Mouse (Mus musculus) midbrain, embryonic 11.5 days (tissue): Measurements from ENCODE around the gene Hivep2. TPM values are rescaled to one million over a fixed set of nuclear protein-coding genes. Genes with fewer than 3 reads are reported as not detected.

Source experiments
- ATAC-seq: fragments of 200-750 bp; cut with Nextera tagmentation; 2 replicates; pipeline ENCODE4 v1.8.0; 2017; ENCODE audit warnings: moderate TSS enrichment, moderate library complexity; ENCODE audit not compliant: low FRiP score
- DNase-seq: peaks from one replicate; pipeline ENCODE4 v3.0.0; 2015; ENCODE audit warnings: low spot score; ENCODE audit errors: missing footprints
- H3K27ac ChIP-seq: fragments of 300-500 bp; sonication (generic); 2 replicates; pipeline ENCODE4 v1.5.1; 2014; ENCODE audit warnings: low read depth, low read length
- H3K27me3 ChIP-seq: fragments of 300-500 bp; sonication (generic); 2 replicates; pipeline ENCODE4 v1.6.1; 2014; ENCODE audit warnings: mild to moderate bottlenecking, low read length, moderate library complexity, mixed read lengths; ENCODE audit not compliant: control insufficient read depth, insufficient read depth
- H3K36me3 ChIP-seq: fragments of 300-500 bp; sonication (generic); 2 replicates; pipeline ENCODE4 v1.6.1; 2014; ENCODE audit warnings: mild to moderate bottlenecking, low read length, moderate library complexity, mixed read lengths; ENCODE audit not compliant: control insufficient read depth, insufficient read depth
- H3K4me1 ChIP-seq: fragments of 300-500 bp; sonication (generic); 2 replicates; pipeline ENCODE4 v1.6.1; 2014; ENCODE audit warnings: low read length; ENCODE audit not compliant: control insufficient read depth, insufficient read depth
- H3K4me2 ChIP-seq: fragments of 300-500 bp; sonication (generic); 2 replicates; pipeline ENCODE4 v1.6.1; 2014; ENCODE audit warnings: mild to moderate bottlenecking, moderate library complexity
- H3K4me3 ChIP-seq: fragments of 300-500 bp; sonication (generic); 2 replicates; pipeline ENCODE4 v1.5.1; 2014; ENCODE audit warnings: low read depth, low read length
- H3K9ac ChIP-seq: fragments of 300-500 bp; sonication (generic); 2 replicates; pipeline ENCODE4 v1.6.1; 2014; ENCODE audit warnings: low read length
- H3K9me3 ChIP-seq: fragments of 300-500 bp; sonication (generic); 2 replicates; pipeline ENCODE4 v1.6.1; 2016; ENCODE audit warnings: low read length; ENCODE audit not compliant: control insufficient read depth
- WGBS: fragments of 180-500 bp; shearing (Covaris S2); extraction: QIAGEN DNeasy Blood & Tissue Kit; methylation state at CpG from one replicate; pipeline ENCODE4 v1.1.7; 2014; 5-methylcytosine and 5-hydroxymethylcytosine counted together
- polyA plus RNA-seq: library from polyadenylated mRNA; unstranded; fragments of >200 nt; fragmentation: Nextera tagmentation; extraction: Ambion mirVana; gene quantifications from 2 replicates; pipeline ENCODE4 v1.2.1, GENCODE M21; 2014

Hivep2 gene
- polyA plus RNA-seq, 1 experiment from 2014 or later, result 5.4 TPM

DNA sequence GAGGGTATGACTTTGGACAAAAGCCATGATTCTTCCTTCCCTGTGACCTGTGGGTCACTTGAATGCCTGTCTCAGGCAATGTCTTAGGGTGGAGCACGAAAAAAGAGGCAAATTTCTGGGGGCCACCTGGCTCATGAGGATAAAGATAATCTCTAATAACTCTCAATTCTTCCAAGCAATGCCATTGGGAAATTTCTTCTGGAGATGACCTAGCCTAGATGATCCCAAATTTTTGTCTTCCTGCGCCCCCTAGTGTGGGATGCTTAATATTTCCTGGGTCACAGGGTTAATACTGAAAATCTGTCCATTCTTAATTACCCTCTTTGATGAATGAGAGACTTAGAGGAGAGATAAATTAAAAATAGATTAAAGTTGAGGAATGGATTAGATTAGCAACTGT, 234.4 kb downstream of the Hivep2 start:
- no peaks in the 10 kb centered on the region for H3K36me3 ChIP-seq
- H3K4me3 ChIP-seq, result no peak overlapping the region
- H3K27me3 ChIP-seq, result no peaks in the 10 kb centered on the region
- H3K27ac ChIP-seq, result no peak overlapping the region
- H3K4me2 ChIP-seq, result no peak overlapping the region
- H3K4me1 ChIP-seq, result 0 out of 2 replicates have a peak, but pooled peaks cover 8% of the 10 kb centered on the region
- no peak overlapping the region for H3K9ac ChIP-seq
- H3K9me3 ChIP-seq, result no peaks in the 10 kb centered on the region
- DNase-seq (peak; percentile 87), ATAC-seq (peak; percentile 63; the same call in 1 of the 2 replicates)
- 2% methylated on average over 2 of the region's 2 CpGs for WGBS

Other genes with a start within 250 kb of the Hivep2 start
- 27.4 and 28.2 TPM in 2 replicates for gene Aig1, start 97.1 kb upstream of the Hivep2 start, polyA plus RNA-seq